Mouse (Mus musculus) heart, embryonic 11.5 days (tissue): ENCODE measurements at regions not wholly inside any gene's neighbourhood (a gene's known extent, or its start where the extent isn't known, plus 50 kb on each side); places are given as distances from the start of the nearest gene placed in this dataset.

Source experiments
- ATAC-seq: fragments of 200-750 bp; cut with Nextera tagmentation; replicated peaks from 2 replicates; pipeline ENCODE4 v1.8.0; 2017; ENCODE audit warnings: moderate library complexity; ENCODE audit not compliant: insufficient number of reproducible peaks, low FRiP score, low TSS enrichment
- H3K27ac ChIP-seq: fragments of 300-500 bp; sonication (generic); 2 replicates; pipeline ENCODE4 v1.5.1; 2014; ENCODE audit warnings: mild to moderate bottlenecking, low read depth, low read length
- H3K27me3 ChIP-seq: fragments of 300-500 bp; sonication (generic); 2 replicates; pipeline ENCODE4 v1.6.1; 2014; ENCODE audit warnings: mild to moderate bottlenecking, low read length, mixed read lengths; ENCODE audit not compliant: control insufficient read depth, insufficient read depth
- H3K36me3 ChIP-seq: fragments of 300-500 bp; sonication (generic); 2 replicates; pipeline ENCODE4 v1.6.1; 2014; ENCODE audit warnings: mild to moderate bottlenecking, low read length, moderate library complexity, mixed read lengths; ENCODE audit not compliant: control insufficient read depth, insufficient read depth
- H3K4me1 ChIP-seq: fragments of 300-500 bp; sonication (generic); 2 replicates; pipeline ENCODE4 v1.6.1; 2014; ENCODE audit warnings: low read length; ENCODE audit not compliant: control insufficient read depth, insufficient read depth
- H3K4me2 ChIP-seq: fragments of 300-500 bp; sonication (generic); 2 replicates; pipeline ENCODE4 v1.6.1; 2014; ENCODE audit warnings: mild to moderate bottlenecking, moderate library complexity
- H3K4me3 ChIP-seq: fragments of 300-500 bp; sonication (generic); 2 replicates; pipeline ENCODE4 v1.5.1; 2014; ENCODE audit warnings: low read depth, low read length
- H3K9ac ChIP-seq: fragments of 300-500 bp; sonication (generic); 2 replicates; pipeline ENCODE4 v1.6.1; 2014; ENCODE audit warnings: mild to moderate bottlenecking, low read depth, low read length, moderate library complexity
- H3K9me3 ChIP-seq: fragments of 300-500 bp; sonication (generic); replicated peaks from 2 replicates; pipeline ENCODE4 v1.6.1; 2016; ENCODE audit warnings: low read length; ENCODE audit not compliant: control insufficient read depth
- WGBS: fragments of 180-500 bp; shearing (Covaris S2); extraction: QIAGEN DNeasy Blood & Tissue Kit; methylation state at CpG from one replicate; pipeline ENCODE4 v1.1.7; 2014; ENCODE audit not compliant: insufficient replicate concordance; 5-methylcytosine and 5-hydroxymethylcytosine counted together

GRCm38 (mm10) chr10:98798634-98799415, 115.4 kb upstream of the Atp2b1 start:
- Histone ChIP-seq H3K4me2 (no peak overlapping the region), H3K27me3 (no peaks in the 10 kb centered on the region), H3K9me3 (no peaks in the 10 kb centered on the region), H3K36me3 (no peaks in the 10 kb centered on the region), H3K27ac (no peak overlapping the region), H3K4me1 (no peaks in the 10 kb centered on the region), H3K9ac (no peak overlapping the region), H3K4me3 (no peak overlapping the region)
- ATAC-seq = no peak
- 64% methylated on average over 6 of the region's 6 CpGs for WGBS

DNA sequence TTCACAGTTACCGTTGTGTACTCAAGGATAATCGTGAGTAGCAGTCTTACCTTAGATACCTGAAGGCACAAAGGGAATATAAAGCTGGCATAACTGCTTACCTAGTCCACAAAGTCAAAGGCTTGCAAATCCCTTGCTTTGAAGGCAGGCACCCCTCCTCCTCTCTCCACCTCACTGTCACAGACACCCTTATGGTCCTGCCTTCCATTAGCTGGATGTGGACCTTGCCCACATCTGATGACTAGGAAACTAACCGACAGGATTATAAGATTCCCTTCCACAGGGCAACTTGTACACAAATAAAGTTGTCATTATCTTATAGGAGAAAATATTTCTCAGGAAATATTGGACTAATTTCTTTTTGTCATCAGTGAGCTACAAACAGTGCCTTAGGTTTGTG, 114.4 kb upstream of the Atp2b1 start:
- Histone ChIP-seq H3K4me3 (no peak overlapping the region), H3K4me2 (no peak overlapping the region), H3K4me1 (no peaks in the 10 kb centered on the region), H3K27me3 (no peaks in the 10 kb centered on the region), H3K9me3 (no peaks in the 10 kb centered on the region), H3K27ac (no peak overlapping the region), H3K9ac (no peak overlapping the region), H3K36me3 (no peaks in the 10 kb centered on the region)
- 82% methylated on average over 3 of the region's 3 CpGs for WGBS
- no peak for ATAC-seq

DNA sequence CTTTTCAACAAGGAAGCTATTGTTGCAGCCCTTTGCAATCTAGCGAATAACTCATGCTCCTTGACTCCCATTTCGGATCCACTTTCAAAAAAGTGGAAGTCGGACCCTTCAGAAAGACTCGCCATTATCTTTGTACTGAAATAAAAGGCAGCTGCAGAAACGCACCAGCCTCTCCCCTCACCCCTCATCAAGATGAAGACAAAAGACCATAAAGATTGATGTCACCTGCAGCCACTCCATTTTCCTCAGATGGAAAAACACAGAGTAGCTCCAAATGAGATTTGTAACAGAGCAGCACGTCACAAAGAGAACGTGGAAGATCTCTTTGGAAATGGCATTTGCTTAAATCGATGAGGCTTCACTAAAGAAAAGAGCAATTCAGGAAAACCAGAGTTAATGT, 113.3 kb upstream of the Atp2b1 start:
- ATAC-seq = no peak
- 71% methylated on average over 8 of the region's 8 CpGs for WGBS

GRCm38 (mm10) chr10:98805013-98805412, 109.2 kb upstream of the Atp2b1 start:
- no peaks in the 10 kb centered on the region for H3K9me3 ChIP-seq
- no peak overlapping the region for H3K9ac ChIP-seq
- ATAC-seq = no peak
- WGBS = 89% methylated on average over 1 of the region's 1 CpGs
- no peak overlapping the region for H3K4me2 ChIP-seq
- no peak overlapping the region for H3K4me3 ChIP-seq
- H3K27me3 ChIP-seq = no peaks in the 10 kb centered on the region
- H3K4me1 ChIP-seq = no peaks in the 10 kb centered on the region
- no peaks in the 10 kb centered on the region for H3K36me3 ChIP-seq
- no peak overlapping the region for H3K27ac ChIP-seq

More for the DNA sequence above, 113.3 kb upstream of the Atp2b1 start:
- Histone ChIP-seq H3K4me3 (no peak overlapping the region), H3K27me3 (no peaks in the 10 kb centered on the region), H3K4me1 (no peaks in the 10 kb centered on the region), H3K9me3 (no peaks in the 10 kb centered on the region), H3K9ac (no peak overlapping the region), H3K36me3 (no peaks in the 10 kb centered on the region), H3K27ac (no peak overlapping the region), H3K4me2 (no peak overlapping the region)

DNA sequence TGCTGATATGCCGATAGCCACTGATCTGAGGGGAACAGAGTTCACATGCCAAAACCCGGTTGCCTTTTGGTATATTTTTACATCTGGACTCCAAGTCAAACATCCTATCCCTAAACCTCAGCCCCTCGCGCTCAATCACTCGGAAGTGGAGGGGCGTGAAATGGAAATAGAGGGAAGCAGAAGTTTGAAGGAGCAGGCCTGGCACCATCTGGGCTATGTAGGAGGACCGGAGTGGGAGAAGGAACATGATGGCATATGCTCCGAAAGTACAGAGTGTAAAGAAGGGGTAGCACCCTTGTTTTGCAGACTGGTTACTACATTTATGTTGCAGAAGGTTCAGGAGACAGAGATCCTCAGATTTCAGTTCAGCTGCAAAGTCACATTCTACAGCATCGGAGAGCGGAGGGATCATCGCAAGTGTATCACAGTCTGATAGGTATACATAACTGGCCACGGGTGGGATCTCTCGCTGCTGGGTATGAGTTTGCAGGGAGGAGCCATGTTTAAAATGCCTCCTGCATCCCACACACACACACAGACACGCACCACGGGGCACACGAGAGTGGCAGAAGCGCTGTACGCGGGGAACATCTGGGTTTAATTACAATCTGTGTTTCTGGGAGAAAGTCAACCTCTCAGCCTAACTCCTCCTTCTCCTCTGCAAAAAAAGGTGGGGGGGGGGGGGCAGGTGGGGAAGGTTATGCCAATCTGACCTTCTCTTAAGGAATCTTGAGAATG, 107.2 kb upstream of the Atp2b1 start:
- Histone ChIP-seq H3K4me2 (no peak overlapping the region), H3K27me3 (no peaks in the 10 kb centered on the region), H3K9me3 (no peaks in the 10 kb centered on the region), H3K27ac (no peak overlapping the region), H3K4me1 (no peaks in the 10 kb centered on the region), H3K4me3 (no peak overlapping the region), H3K9ac (no peak overlapping the region), H3K36me3 (no peaks in the 10 kb centered on the region)
- ATAC-seq = no peak
- 80% methylated on average over 19 of the region's 19 CpGs for whole genome bisulfite sequencing

- no peak overlapping the region for H3K4me3 ChIP-seq
- H3K27ac ChIP-seq = no peak overlapping the region
- no peak for ATAC-seq
- 75% methylated on average over 4 of the region's 4 CpGs for WGBS
- no peaks in the 10 kb centered on the region for H3K4me1 ChIP-seq
- H3K9ac ChIP-seq = no peak overlapping the region
- no peak overlapping the region for H3K4me2 ChIP-seq
- H3K27me3 ChIP-seq = no peaks in the 10 kb centered on the region
- H3K9me3 ChIP-seq = no peaks in the 10 kb centered on the region
- no peaks in the 10 kb centered on the region for H3K36me3 ChIP-seq
These were observed 105.6 kb upstream of the Atp2b1 start for GRCm38 (mm10) chr10:98808644-98809043.

DNA sequence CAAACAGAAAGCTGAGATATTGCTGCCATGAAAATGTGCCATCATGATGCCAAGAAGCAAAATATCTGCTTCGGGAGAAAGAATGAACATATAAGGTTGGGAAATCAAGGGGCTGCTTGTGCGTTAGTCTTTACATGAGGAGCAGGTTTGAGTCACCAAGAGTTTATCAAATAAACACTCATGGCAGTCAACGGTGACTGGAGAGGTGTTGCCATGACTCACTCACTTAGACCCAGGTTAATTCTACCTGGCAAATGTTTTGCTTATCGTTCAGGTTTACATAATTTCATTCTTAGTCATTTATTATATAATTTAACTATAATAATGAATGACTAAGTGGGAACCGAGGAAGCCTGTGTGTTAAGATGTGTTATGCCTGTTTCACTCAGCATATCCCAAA, 85.2 kb upstream of the Atp2b1 start:
- Histone ChIP-seq H3K36me3 (no peaks in the 10 kb centered on the region), H3K9ac (no peak overlapping the region), H3K9me3 (no peaks in the 10 kb centered on the region), H3K27ac (no peak overlapping the region), H3K4me1 (no peaks in the 10 kb centered on the region), H3K4me3 (no peak overlapping the region), H3K27me3 (no peaks in the 10 kb centered on the region), H3K4me2 (no peak overlapping the region)
- WGBS = 82% methylated on average over 5 of the region's 5 CpGs
- no peak for ATAC-seq

- no peak for ATAC-seq
- no peaks in the 10 kb centered on the region for H3K27me3 ChIP-seq
- no peaks in the 10 kb centered on the region for H3K36me3 ChIP-seq
- H3K9ac ChIP-seq = no peak overlapping the region
- H3K9me3 ChIP-seq = no peaks in the 10 kb centered on the region
- no peak overlapping the region for H3K27ac ChIP-seq
- 67% methylated on average over 7 of the region's 7 CpGs for WGBS
- H3K4me2 ChIP-seq = no peak overlapping the region
- H3K4me3 ChIP-seq = no peak overlapping the region
- no peaks in the 10 kb centered on the region for H3K4me1 ChIP-seq
These were observed 82.7 kb upstream of the Atp2b1 start for GRCm38 (mm10) chr10:98831488-98831887.
